Mouse (Mus musculus) embryonic facial prominence, embryonic 12.5 days (tissue): Measurements from ENCODE around the gene Hhat. TPM values are rescaled to one million over a fixed set of nuclear protein-coding genes. Genes with fewer than 3 reads are reported as not detected.

Source experiments
- ATAC-seq: fragments of 200-750 bp; cut with Nextera tagmentation; 2 replicates; pipeline ENCODE4 v1.8.0; 2017; ENCODE audit not compliant: insufficient number of reproducible peaks, insufficient read depth, low FRiP score, low TSS enrichment
- H3K27ac ChIP-seq: fragments of 300-500 bp; sonication (generic); 2 replicates; pipeline ENCODE4 v1.5.1; 2016; ENCODE audit warnings: mild to moderate bottlenecking
- H3K27me3 ChIP-seq: fragments of 300-500 bp; sonication (generic); 2 replicates; pipeline ENCODE4 v1.6.1; 2016; ENCODE audit warnings: mild to moderate bottlenecking, moderate library complexity
- H3K36me3 ChIP-seq: fragments of 300-500 bp; sonication (generic); 2 replicates; pipeline ENCODE4 v1.6.1; 2016; ENCODE audit warnings: mild to moderate bottlenecking
- H3K4me1 ChIP-seq: fragments of 300-500 bp; sonication (generic); 2 replicates; pipeline ENCODE4 v1.6.1; 2016
- H3K4me2 ChIP-seq: fragments of 300-500 bp; sonication (generic); replicated peaks from 2 replicates; pipeline ENCODE4 v1.6.1; 2016; ENCODE audit warnings: mild to moderate bottlenecking, moderate library complexity
- H3K4me3 ChIP-seq: fragments of 300-500 bp; sonication (generic); 2 replicates; pipeline ENCODE4 v1.5.1; 2016; ENCODE audit warnings: mild to moderate bottlenecking
- H3K9ac ChIP-seq: fragments of 300-500 bp; sonication (generic); 2 replicates; pipeline ENCODE4 v1.6.1; 2016; ENCODE audit warnings: mild to moderate bottlenecking, moderate library complexity
- H3K9me3 ChIP-seq: fragments of 300-500 bp; sonication (generic); 2 replicates; pipeline ENCODE4 v1.6.1; 2016; ENCODE audit warnings: mild to moderate bottlenecking, moderate library complexity
- WGBS: fragments of 180-500 bp; shearing (Covaris S2); methylation state at CpG from one replicate; pipeline ENCODE4 v1.1.7; 2016; 5-methylcytosine and 5-hydroxymethylcytosine counted together
- polyA plus RNA-seq: library from polyadenylated mRNA; unstranded; fragments of >200 nt; fragmentation: Nextera tagmentation; extraction: Ambion mirVana; gene quantifications from 2 replicates; pipeline ENCODE4 v1.2.1, GENCODE M21; 2016

Gene Hhat
- 8.9 and 10.4 TPM in 2 replicates for polyA plus RNA-seq

DNA sequence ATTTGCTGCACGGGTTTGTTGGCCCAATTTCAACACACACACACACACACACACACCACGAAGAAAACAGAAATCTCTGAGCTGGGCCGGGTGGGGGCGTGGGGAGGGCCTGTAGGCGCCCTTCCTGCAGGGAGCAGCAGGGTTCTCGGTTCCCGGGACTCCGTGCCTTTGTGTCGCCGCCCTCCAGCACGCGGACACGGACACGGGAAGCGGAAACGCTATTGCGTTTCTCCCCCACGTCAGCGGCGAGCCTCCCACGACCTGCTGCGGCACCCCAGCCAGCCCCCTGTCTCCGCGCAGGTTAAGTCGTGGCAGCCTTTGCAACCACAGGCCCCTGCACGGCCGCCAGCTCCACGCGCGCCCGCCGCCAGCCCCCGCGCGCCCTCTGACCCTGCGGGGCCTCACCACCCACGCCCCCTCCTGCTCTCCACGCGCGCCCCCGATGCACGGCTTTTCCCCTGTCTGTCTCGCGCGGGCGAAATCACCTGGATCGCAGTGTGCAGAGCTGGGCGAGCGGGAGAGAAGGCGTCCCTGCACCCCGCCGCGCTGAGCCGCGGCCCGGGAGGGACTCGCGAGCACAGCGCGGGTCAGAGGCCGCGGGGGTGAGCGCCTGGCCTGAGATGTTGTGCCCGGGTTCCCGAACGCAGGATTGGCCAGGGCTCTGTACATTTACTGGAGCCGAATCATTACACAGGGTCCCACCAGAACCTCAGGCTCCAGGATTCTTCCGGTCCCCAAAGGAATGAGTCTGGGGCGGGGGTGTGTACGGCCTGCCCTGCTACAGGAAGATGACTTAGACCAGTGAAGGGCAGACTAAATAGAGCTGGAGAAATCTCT is at the start of gene Hhat:
Gene Hhat, minus strand, starts transcription at position 729 of the 837 bp plus-strand sequence.
- WGBS, result under 1% methylated on average over 69 of the region's 70 CpGs
- peak; percentile 41; the same call in 1 of the 2 replicates for ATAC-seq
- peak within 1 kb of the TSS; percentile 64 for H3K4me3 ChIP-seq

DNA sequence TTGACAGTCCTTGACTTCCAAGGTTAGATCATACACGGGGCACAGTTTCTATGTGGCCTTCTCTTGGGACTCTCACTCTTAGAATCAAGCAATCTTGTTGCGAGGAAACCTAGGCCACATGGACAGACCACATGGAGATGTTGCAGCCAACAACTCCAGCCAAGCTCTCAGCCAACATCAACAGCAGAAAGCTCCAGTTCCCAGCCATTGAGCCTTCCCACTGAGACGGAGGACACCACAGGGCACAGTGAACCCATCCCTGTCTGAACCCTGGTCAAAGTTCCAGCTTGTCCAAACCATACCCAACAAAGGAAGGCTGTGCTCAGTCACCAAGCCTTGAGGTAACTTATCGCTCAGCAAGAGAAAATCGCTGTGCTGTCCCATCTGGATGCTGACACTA is 47.3 kb upstream of the Hhat start:
- no peak overlapping the region for H3K4me3 ChIP-seq
- H3K36me3 ChIP-seq, result no peaks in the 10 kb centered on the region
- no peaks in the 10 kb centered on the region for H3K9me3 ChIP-seq
- WGBS, result 93% methylated on average over 5 of the region's 5 CpGs
- no peak overlapping the region for H3K9ac ChIP-seq
- H3K27ac ChIP-seq, result no peak overlapping the region
- no peak for ATAC-seq
- no peaks in the 10 kb centered on the region for H3K27me3 ChIP-seq
- peaks cover 37% of the 10 kb centered on the region for H3K4me1 ChIP-seq
- H3K4me2 ChIP-seq, result no peak overlapping the region

More for the DNA sequence above, at the start of gene Hhat:
- H3K9ac ChIP-seq, result peak within 1 kb of the TSS; percentile 87
- no peaks in the 10 kb centered on the region for H3K9me3 ChIP-seq
- H3K36me3 ChIP-seq, result no peaks in the 10 kb centered on the region
- H3K27ac ChIP-seq, result peak within 1 kb of the TSS; percentile 91
- no peaks in the 10 kb centered on the region for H3K27me3 ChIP-seq
- peak within 1 kb of the TSS; percentile 94 for H3K4me2 ChIP-seq
- peaks cover 20% of the 10 kb centered on the region for H3K4me1 ChIP-seq

- Histone ChIP-seq H3K4me3 (no peak overlapping the region), H3K27me3 (no peaks in the 10 kb centered on the region), H3K27ac (peak overlapping the region; percentile 77), H3K4me1 (peaks cover 20% of the 10 kb centered on the region), H3K9ac (peak overlapping the region; percentile 17; the same call in 1 of the 2 replicates), H3K9me3 (no peaks in the 10 kb centered on the region), H3K36me3 (no peaks in the 10 kb centered on the region), H3K4me2 (no peak overlapping the region)
- 48% methylated on average over 2 of the region's 2 CpGs for WGBS
- no peak for ATAC-seq
Observed at GRCm38 (mm10) chr1:192815789-192816188, 44.8 kb upstream of the Hhat start.

GRCm38 (mm10) chr1:192814700-192815099 is 43.7 kb upstream of the Hhat start:
- Histone ChIP-seq H3K27me3 (no peaks in the 10 kb centered on the region), H3K27ac (peak overlapping the region; percentile 77), H3K4me2 (no peak overlapping the region), H3K9me3 (no peaks in the 10 kb centered on the region), H3K4me1 (peaks cover 20% of the 10 kb centered on the region), H3K9ac (no peak overlapping the region), H3K36me3 (no peaks in the 10 kb centered on the region), H3K4me3 (no peak overlapping the region)
- ATAC-seq, result no peak
- WGBS, result 16% methylated on average over 3 of the region's 3 CpGs

GRCm38 (mm10) chr1:192812758-192813157 is 41.7 kb upstream of the Hhat start:
- 92% methylated on average over 9 of the region's 9 CpGs for WGBS
- no peak overlapping the region for H3K9ac ChIP-seq

DNA sequence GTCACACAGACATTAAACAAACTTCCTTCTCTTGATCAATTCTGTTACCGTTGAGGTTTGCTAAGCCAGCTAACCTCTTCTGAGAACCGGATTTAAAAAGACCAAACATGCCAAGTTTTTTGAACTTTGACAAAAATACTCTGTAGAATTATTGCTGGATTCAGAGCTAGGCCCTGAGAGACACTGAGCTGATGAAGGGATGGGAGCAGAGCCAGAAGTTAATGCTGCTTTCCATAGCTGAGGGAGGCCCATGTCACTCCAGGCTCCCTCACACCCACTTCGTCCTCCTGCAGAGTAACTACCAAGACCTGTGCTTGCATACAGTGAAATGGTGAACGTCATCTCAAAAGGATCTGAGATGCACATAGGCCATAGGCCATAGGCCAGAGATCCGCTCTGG is 41.3 kb upstream of the Hhat start:
- WGBS, result 85% methylated on average over 5 of the region's 5 CpGs
- peaks cover 28% of the 10 kb centered on the region for H3K4me1 ChIP-seq
- no peak for ATAC-seq
- H3K4me3 ChIP-seq, result no peak overlapping the region
- no peaks in the 10 kb centered on the region for H3K27me3 ChIP-seq
- H3K36me3 ChIP-seq, result no peaks in the 10 kb centered on the region
- H3K9ac ChIP-seq, result no peak overlapping the region
- H3K4me2 ChIP-seq, result no peak overlapping the region
- H3K27ac ChIP-seq, result no peak overlapping the region
- no peaks in the 10 kb centered on the region for H3K9me3 ChIP-seq

More at GRCm38 (mm10) chr1:192812758-192813157, 41.7 kb upstream of the Hhat start:
- Histone ChIP-seq H3K4me1 (peaks cover 27% of the 10 kb centered on the region), H3K4me3 (no peak overlapping the region), H3K27ac (no peak overlapping the region), H3K27me3 (no peaks in the 10 kb centered on the region), H3K4me2 (no peak overlapping the region), H3K9me3 (no peaks in the 10 kb centered on the region), H3K36me3 (no peaks in the 10 kb centered on the region)
- ATAC-seq, result no peak

- Histone ChIP-seq H3K36me3 (no peaks in the 10 kb centered on the region), H3K27me3 (no peaks in the 10 kb centered on the region), H3K4me1 (peaks cover 27% of the 10 kb centered on the region), H3K4me2 (0 out of 2 replicates have a peak overlapping the region, but pooled peaks have one; percentile 12), H3K9ac (0 out of 2 replicates have a peak overlapping the region, but pooled peaks have one; percentile 7), H3K9me3 (no peaks in the 10 kb centered on the region), H3K4me3 (no peak overlapping the region), H3K27ac (peak overlapping the region; percentile 78)
- 30% methylated on average over 10 of the region's 10 CpGs for WGBS
- ATAC-seq, result peak; percentile 78; the same call in 1 of the 2 replicates
Observed at GRCm38 (mm10) chr1:192806168-192807157, 35.4 kb upstream of the Hhat start.

DNA sequence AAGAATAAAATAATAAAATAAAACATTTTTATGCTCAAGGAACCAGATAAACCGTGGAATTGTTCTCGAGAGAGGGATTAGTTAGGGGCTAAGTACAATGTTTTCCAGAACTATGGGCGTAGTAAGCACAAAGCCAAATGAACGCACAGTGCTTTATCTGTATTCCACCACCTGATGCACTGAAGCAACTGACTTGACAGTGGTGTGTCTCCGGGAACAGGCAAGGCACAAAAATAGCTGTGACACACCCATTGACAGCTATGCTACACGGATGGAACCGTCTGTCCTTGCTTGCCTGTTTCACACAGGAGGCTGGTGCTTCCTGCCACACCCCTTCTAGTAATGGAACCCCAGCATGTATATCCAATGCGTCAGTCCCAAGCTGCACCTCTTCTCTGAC is 29.3 kb upstream of the Hhat start:
- Histone ChIP-seq H3K36me3 (no peaks in the 10 kb centered on the region), H3K9ac (no peak overlapping the region), H3K4me1 (peaks cover 53% of the 10 kb centered on the region), H3K9me3 (no peaks in the 10 kb centered on the region; the same call in 1 of the 2 replicates), H3K4me3 (no peak overlapping the region), H3K27me3 (no peaks in the 10 kb centered on the region), H3K27ac (peak overlapping the region; percentile 84), H3K4me2 (no peak overlapping the region)
- 60% methylated on average over 8 of the region's 8 CpGs for WGBS
- ATAC-seq, result no peak

DNA sequence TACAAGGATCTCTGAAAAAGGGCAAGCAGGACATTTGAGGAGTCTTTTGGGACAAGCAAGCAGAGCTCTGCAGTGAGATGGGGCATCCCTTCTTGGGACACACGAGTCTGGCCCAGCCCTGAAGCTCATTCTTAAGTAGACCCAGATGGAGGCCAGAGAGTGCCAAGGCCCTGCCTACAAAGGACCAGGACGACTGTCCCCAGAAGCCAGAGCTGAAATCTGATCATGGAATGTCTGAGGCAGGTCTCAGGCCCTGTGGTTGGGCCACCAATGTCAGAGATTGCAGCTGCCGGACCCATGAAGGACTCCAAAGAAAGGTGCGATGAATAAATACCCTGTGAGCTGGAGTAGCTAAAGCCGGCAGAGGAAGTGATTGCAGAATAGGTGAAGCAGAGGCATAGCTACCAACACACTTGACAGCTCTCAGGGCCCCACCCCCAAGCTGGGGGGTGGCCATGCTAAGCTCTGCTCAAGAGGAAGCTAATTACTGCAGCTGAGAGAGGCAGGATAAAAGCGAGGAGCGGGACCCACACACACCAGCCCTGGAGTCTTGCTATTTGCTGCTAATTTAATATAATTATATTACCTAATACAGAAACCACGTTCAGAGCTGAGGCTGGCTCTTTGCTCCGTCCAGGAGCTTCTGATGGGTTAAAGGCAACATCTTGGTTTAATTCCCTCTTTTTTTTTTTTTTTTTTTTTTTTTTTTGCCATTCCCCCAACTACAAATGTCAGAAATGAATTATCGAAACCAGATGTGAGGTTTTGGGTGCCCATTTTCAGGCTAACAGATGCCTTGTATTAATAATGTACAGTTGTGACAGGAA is 28.4 kb upstream of the Hhat start:
- H3K36me3 ChIP-seq, result no peaks in the 10 kb centered on the region
- peak; percentile 87 for ATAC-seq
- no peak overlapping the region for H3K9ac ChIP-seq
- H3K4me3 ChIP-seq, result no peak overlapping the region
- H3K27me3 ChIP-seq, result no peaks in the 10 kb centered on the region
- H3K4me2 ChIP-seq, result peak overlapping the region; percentile 27
- no peaks in the 10 kb centered on the region; the same call in 1 of the 2 replicates for H3K9me3 ChIP-seq
- 8% methylated on average over 10 of the region's 10 CpGs for WGBS
- peaks cover 57% of the 10 kb centered on the region for H3K4me1 ChIP-seq
- H3K27ac ChIP-seq, result peak overlapping the region; percentile 90

GRCm38 (mm10) chr1:192798212-192799164 is 27.5 kb upstream of the Hhat start:
- Histone ChIP-seq H3K4me3 (no peak overlapping the region), H3K36me3 (no peaks in the 10 kb centered on the region), H3K4me1 (peaks cover 62% of the 10 kb centered on the region), H3K9me3 (no peaks in the 10 kb centered on the region; the same call in 1 of the 2 replicates), H3K9ac (no peak overlapping the region), H3K27me3 (no peaks in the 10 kb centered on the region), H3K27ac (peak overlapping the region; percentile 90), H3K4me2 (peak overlapping the region; percentile 27; the same call in 1 of the 2 replicates)
- ATAC-seq, result no peak
- 41% methylated on average over 16 of the region's 16 CpGs for WGBS
